Mouse (Mus musculus) lung, postnatal 0 days (tissue): Measurements from ENCODE around the gene B830017H08Rik.

Source experiments
- CTCF ChIP-seq: IDR thresholded peaks from 2 replicates; pipeline ENCODE4 v1.5.1; 2016; ENCODE audit warnings: antibody characterized with exemption, mild to moderate bottlenecking
- EP300 ChIP-seq: IDR thresholded peaks from 2 replicates; pipeline ENCODE4 v1.6.1; 2016; ENCODE audit warnings: antibody characterized with exemption, mild to moderate bottlenecking, control low read depth

DNA sequence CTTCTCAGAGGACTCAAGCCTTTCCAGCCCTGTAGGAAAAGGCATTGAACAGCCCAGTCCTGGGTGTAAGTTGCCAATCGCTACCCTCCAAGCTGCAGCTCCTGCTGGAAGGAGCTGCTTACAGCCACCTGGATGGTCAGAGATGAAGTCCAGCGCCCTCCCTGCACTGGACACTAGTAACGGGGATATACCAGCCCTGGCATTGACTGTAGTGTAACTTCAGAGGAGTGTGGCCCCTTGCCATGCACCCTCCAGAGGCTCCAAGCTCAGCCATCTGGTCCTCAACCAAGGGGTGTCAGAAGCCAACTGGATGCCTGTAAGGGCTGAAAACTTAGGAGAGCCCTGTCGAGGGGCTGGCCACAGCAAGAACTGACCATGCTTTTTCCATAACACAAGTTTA is 7.1 kb downstream of the B830017H08Rik start:
- TF ChIP-seq CTCF (no peak), EP300 (no peak)
